Mouse (Mus musculus) stomach, postnatal 0 days (tissue): ENCODE results near the gene Stag1.

ENCODE experiments used
- CTCF ChIP-seq: IDR thresholded peaks from 2 replicates; pipeline ENCODE4 v1.5.1; 2016; ENCODE audit warnings: antibody characterized with exemption, low read depth, mild to moderate bottlenecking, moderate library complexity
- EP300 ChIP-seq: optimal IDR thresholded peaks from 2 replicates; pipeline ENCODE3; 2016; ENCODE audit warnings: antibody characterized with exemption

- TF ChIP-seq CTCF (no peak), EP300 (no peak)
Measured at GRCm38 (mm10) chr9:101002841-101003240, 405.2 kb downstream of the Stag1 start.
